Mouse (Mus musculus) left cerebral cortex, postnatal 25 days (tissue): Measurements from ENCODE around the gene Rpl22l1. TPM values are rescaled to one million over a fixed set of nuclear protein-coding genes. Genes with fewer than 3 reads are reported as not detected.
"Not testable (repeated sequence)": the region's sequence is repeated elsewhere in the genome, so short reads cannot be mapped to it uniquely, and the experiment has no call there.

Experiments used
- DNase-seq, 2 experiments: peaks; one replicate each; pipeline ENCODE4 v3.0.0; 2022; ENCODE audit warnings: low spot score in 2 of 2, mixed read lengths in 1 of 2
- intact Hi-C: fragments of 180-260 bp; cut with DNase I; formaldehyde crosslinking; loops from one replicate; pipeline ENCODE4 v1.15.1; 2025
- total RNA-seq, 2 experiments: library from RNA; stranded (reverse); gene quantifications; 2 replicates each; pipeline ENCODE4 v1.2.3; 2021

Gene Rpl22l1
- total RNA-seq: 100 to 1,000 TPM; 207 to 212 TPM

- DNase-seq: peak; percentile 97 to 99
- intact Hi-C loops: no loop called here
Observed at GRCm38 (mm10) chr3:28805301-28806097, at the start of gene Rpl22l1. Gene Rpl22l1 (plus strand): TSS chr3:28805436.

- intact Hi-C loops: no loop called here
Observed at GRCm38 (mm10) chr3:28755477-28755876, 49.8 kb upstream of the Rpl22l1 start.

GRCm38 (mm10) chr3:28761225-28761789 lies 43.9 kb upstream of the Rpl22l1 start:
- DNase-seq: no peak
- intact Hi-C loops: no loop called here

More at GRCm38 (mm10) chr3:28755477-28755876, 49.8 kb upstream of the Rpl22l1 start:
- DNase-seq: no peak

GRCm38 (mm10) chr3:28766935-28767334 lies 38.3 kb upstream of the Rpl22l1 start:
- DNase-seq: no peak
- intact Hi-C loops: no loop called here

- DNase-seq: no peak
- intact Hi-C loops: no loop called here
Observed at GRCm38 (mm10) chr3:28768222-28768621, 37.0 kb upstream of the Rpl22l1 start.

- intact Hi-C loops, DNase-seq: not testable (repeated sequence)
Observed at GRCm38 (mm10) chr3:28772919-28773318, 32.3 kb upstream of the Rpl22l1 start.

- no peak for DNase-seq
- intact Hi-C loops: no loop called here
Observed at GRCm38 (mm10) chr3:28775361-28775760, 29.9 kb upstream of the Rpl22l1 start.

- intact Hi-C loops: no loop called here
- DNase-seq: no peak
Observed at GRCm38 (mm10) chr3:28775958-28776357, 29.3 kb upstream of the Rpl22l1 start.

GRCm38 (mm10) chr3:28776491-28776890 lies 28.7 kb upstream of the Rpl22l1 start:
- intact Hi-C loops: no loop called here
- DNase-seq: no peak

- intact Hi-C loops: no loop called here
- DNase-seq: no peak
Observed at GRCm38 (mm10) chr3:28780511-28780910, 24.7 kb upstream of the Rpl22l1 start.

GRCm38 (mm10) chr3:28780994-28781393 lies 24.2 kb upstream of the Rpl22l1 start, which contains the start of gene Eif5a2:
Gene Eif5a2 (plus strand): TSS chr3:28781276.
- intact Hi-C loops: no loop called here
- peak; percentile 93 to 95 for DNase-seq

GRCm38 (mm10) chr3:28781422-28781821 lies 23.8 kb upstream of the Rpl22l1 start:
- DNase-seq: no peak
- intact Hi-C loops: no loop called here

- DNase-seq: peak in 1 of 2 experiments; percentile 2
- intact Hi-C loops: no loop called here
Observed at GRCm38 (mm10) chr3:28781848-28782247, 23.4 kb upstream of the Rpl22l1 start.

- intact Hi-C loops: no loop called here
- peak in 1 of 2 experiments; percentile 8 for DNase-seq
Observed at GRCm38 (mm10) chr3:28784176-28784575, 21.1 kb upstream of the Rpl22l1 start.

- intact Hi-C loops: no loop called here
- no peak for DNase-seq
Observed at GRCm38 (mm10) chr3:28794835-28795234, 10.4 kb upstream of the Rpl22l1 start.

- no peak for DNase-seq
Observed at GRCm38 (mm10) chr3:28808039-28808643, 2.9 kb downstream of the Rpl22l1 start.

GRCm38 (mm10) chr3:28811441-28811840 lies 6.2 kb downstream of the Rpl22l1 start:
- no peak for DNase-seq
- intact Hi-C loops: no loop called here

More at GRCm38 (mm10) chr3:28808039-28808643, 2.9 kb downstream of the Rpl22l1 start:
- intact Hi-C loops: no loop called here

GRCm38 (mm10) chr3:28814361-28814760 lies 9.1 kb downstream of the Rpl22l1 start:
- DNase-seq: peak; percentile 31 to 68
- intact Hi-C loops: loop anchor here (1.0 kb wide), 1 partner anchor 154 kb away; no protein-coding TSS in a partner anchor

- DNase-seq: no peak
- intact Hi-C loops: no loop called here
Observed at GRCm38 (mm10) chr3:28816010-28816540, 10.8 kb downstream of the Rpl22l1 start.

- no peak for DNase-seq
- intact Hi-C loops: no loop called here
Observed at GRCm38 (mm10) chr3:28826272-28826671, 21.0 kb downstream of the Rpl22l1 start.
